Comparison of ENCODE assay signal across 21 mouse cellular contexts in genomic region chr7:34919054-34919453, GRCm38 (mm10). TPM values are rescaled to one million over a fixed set of nuclear protein-coding genes. Genes with fewer than 3 reads are reported as not detected.
A peak's percentile ranks its signal among the peaks of the same experiment; 100 is the strongest.
DNase-seq lines count a peak whose midpoint lies in the region; ATAC-seq and TF ChIP-seq lines count a peak whose summit lies in the region.
"Had no signal": no experiment of that assay in that cellular context is flagged by ENCODE, and none has a peak within 500 bp of the region (broad histone marks: within the 10 kb centered on the region; RNA-seq: fewer than 3 reads in every experiment).

No protein-coding gene starts in this region.

- H3K36me3 ChIP-seq in kidney, embryonic 14.5 days (ENCODE audit: control insufficient read depth, insufficient read depth, low read length): peaks cover 7% of the 10 kb centered on the region; the same call in 1 of the 2 replicates
- H3K36me3 ChIP-seq in limb, embryonic 11.5 days (ENCODE audit: control insufficient read depth, insufficient read depth, low read length): 0 out of 2 replicates have a peak, but pooled peaks cover 4% of the 10 kb centered on the region
- peaks cover 22% of the 10 kb centered on the region for H3K36me3 ChIP-seq in limb, embryonic 10.5 days
- no peaks in the 10 kb centered on the region for H3K36me3 ChIP-seq in intestine, embryonic 15.5 days
- H3K36me3 ChIP-seq in neural tube, embryonic 14.5 days (ENCODE audit: control insufficient read depth, insufficient read depth, low read length): no peaks in the 10 kb centered on the region
- no peaks in the 10 kb centered on the region for H3K36me3 ChIP-seq in thymus, adult 2 months (ENCODE audit: control insufficient read depth, insufficient read depth, low read length)

- H3K9ac ChIP-seq in kidney, embryonic 14.5 days (ENCODE audit: low read depth, low read length): no peak overlapping the region
- H3K9ac ChIP-seq in limb, embryonic 11.5 days (ENCODE audit: low read length): no peak overlapping the region
- H3K9ac ChIP-seq in intestine, embryonic 15.5 days: no peak overlapping the region
- no peak overlapping the region for H3K9ac ChIP-seq in neural tube, embryonic 14.5 days (replicated peaks; ENCODE audit: low read depth, low read length)
- H3K9ac ChIP-seq: forebrain, embryonic 13.5 days; liver, embryonic 12.5 days; liver, postnatal 0 days; midbrain, embryonic 12.5 days had no signal

- no peaks in the 10 kb centered on the region for H3K9me3 ChIP-seq in kidney, embryonic 14.5 days (ENCODE audit: control insufficient read depth, low read length)
- no peaks in the 10 kb centered on the region for H3K9me3 ChIP-seq in limb, embryonic 11.5 days (ENCODE audit: control insufficient read depth, low read length)
- no peaks in the 10 kb centered on the region for H3K9me3 ChIP-seq in limb, embryonic 10.5 days (replicated peaks)
- no peaks in the 10 kb centered on the region for H3K9me3 ChIP-seq in intestine, embryonic 15.5 days
- H3K9me3 ChIP-seq in neural tube, embryonic 14.5 days (ENCODE audit: control insufficient read depth, low read length): no peaks in the 10 kb centered on the region
- H3K9me3 ChIP-seq: forebrain, embryonic 13.5 days; liver, embryonic 12.5 days; midbrain, embryonic 12.5 days had no signal

- H3K27me3 ChIP-seq in kidney, embryonic 14.5 days (ENCODE audit: control insufficient read depth, insufficient read depth, low read length): no peaks in the 10 kb centered on the region
- no peaks in the 10 kb centered on the region for H3K27me3 ChIP-seq in limb, embryonic 11.5 days (ENCODE audit: control insufficient read depth, insufficient read depth, low read length)
- no peaks in the 10 kb centered on the region for H3K27me3 ChIP-seq in limb, embryonic 10.5 days (ENCODE audit: low read depth, poor library complexity, severe bottlenecking)
- H3K27me3 ChIP-seq in intestine, embryonic 15.5 days (replicated peaks): no peaks in the 10 kb centered on the region
- no peaks in the 10 kb centered on the region for H3K27me3 ChIP-seq in neural tube, embryonic 14.5 days (ENCODE audit: control insufficient read depth, insufficient read depth, low read length)
- no peaks in the 10 kb centered on the region for H3K27me3 ChIP-seq in thymus, adult 2 months (ENCODE audit: control insufficient read depth, insufficient read depth, low read length)
- H3K27me3 ChIP-seq: forebrain, embryonic 13.5 days; liver, embryonic 12.5 days; megakaryocyte, embryonic 14.5 days; midbrain, embryonic 12.5 days had no signal

- H3K4me3 ChIP-seq in kidney, embryonic 14.5 days (ENCODE audit: low read length): no peak overlapping the region
- H3K4me3 ChIP-seq in limb, embryonic 11.5 days (ENCODE audit: low read depth, low read length): no peak overlapping the region
- H3K4me3 ChIP-seq in limb, embryonic 10.5 days: no peak overlapping the region
- no peak overlapping the region for H3K4me3 ChIP-seq in intestine, embryonic 15.5 days (replicated peaks)
- no peak overlapping the region for H3K4me3 ChIP-seq in neural tube, embryonic 14.5 days (ENCODE audit: low read depth, low read length)
- H3K4me3 ChIP-seq in thymus, adult 2 months (ENCODE audit: control insufficient read depth, insufficient read depth, low read length): no peak overlapping the region
- H3K4me3 ChIP-seq: forebrain, embryonic 13.5 days; hindbrain, embryonic 10.5 days; liver, embryonic 12.5 days; midbrain, embryonic 12.5 days had no signal

- no peak overlapping the region for H3K4me2 ChIP-seq in kidney, embryonic 14.5 days (replicated peaks; ENCODE audit: low read depth, low read length)
- H3K4me2 ChIP-seq in limb, embryonic 11.5 days (ENCODE audit: low read depth, severe bottlenecking): no peak overlapping the region
- no peak overlapping the region for H3K4me2 ChIP-seq in intestine, embryonic 15.5 days (replicated peaks)
- no peak overlapping the region for H3K4me2 ChIP-seq in neural tube, embryonic 14.5 days (ENCODE audit: low read depth, low read length)
- H3K4me2 ChIP-seq: forebrain, embryonic 13.5 days; liver, embryonic 12.5 days; midbrain, embryonic 12.5 days had no signal

- DNase-seq in kidney, adult 9 months: no peak
- DNase-seq in limb, embryonic 11.5 days (ENCODE audit: low spot score): no peak
- no peak for DNase-seq in limb, embryonic 10.5 days (ENCODE audit: low spot score)
- no peak for DNase-seq in urinary bladder, postnatal 10 days (ENCODE audit: low spot score)
- no peak for DNase-seq in thymus, adult 2 months
- DNase-seq: cerebellum, adult 11 months; cerebellum, adult 9-10 months; cerebellum, postnatal 36 days; layer of hippocampus, postnatal 36 days; right cerebral cortex, postnatal 4 days had no signal

- no peak for TF ChIP-seq CTCF in thymus, adult 2 months (IDR thresholded peaks at IDR 0.05; ENCODE audit: borderline replicate concordance, control insufficient read depth, extremely low read depth, insufficient read depth, low read length, poor library complexity)

- TF ChIP-seq POLR2A in thymus, adult 2 months (IDR thresholded peaks at IDR 0.05; ENCODE audit: control insufficient read depth, extremely low read depth, insufficient read depth, low read length, poor library complexity): no peak

- peak; percentile 79 for ATAC-seq in kidney, embryonic 14.5 days (ENCODE audit: low FRiP score, low TSS enrichment)
- ATAC-seq in limb, embryonic 11.5 days (ENCODE audit: insufficient number of reproducible peaks, low FRiP score, low TSS enrichment, low read depth): peak; percentile 27; the same call in 1 of the 2 replicates
- ATAC-seq in intestine, embryonic 15.5 days: 0 out of 2 replicates have a peak, but pooled peaks have one; percentile 15
- ATAC-seq in neural tube, embryonic 14.5 days (ENCODE audit: low read depth): peak; percentile 50; the same call in 1 of the 2 replicates
- ATAC-seq: forebrain, embryonic 13.5 days; hindbrain, postnatal 0 days had no signal

- H3K27ac ChIP-seq in kidney, embryonic 14.5 days (ENCODE audit: low read depth, low read length): peak overlapping the region; percentile 83
- no peak overlapping the region for H3K27ac ChIP-seq in limb, embryonic 11.5 days (replicated peaks; ENCODE audit: low read depth, low read length)
- no peak overlapping the region for H3K27ac ChIP-seq in limb, embryonic 10.5 days
- H3K27ac ChIP-seq in intestine, embryonic 15.5 days: no peak overlapping the region
- H3K27ac ChIP-seq in neural tube, embryonic 14.5 days (ENCODE audit: low read depth, low read length): no peak overlapping the region
- H3K27ac ChIP-seq in thymus, adult 2 months (ENCODE audit: control insufficient read depth, insufficient read depth, low read length): no peak overlapping the region
- H3K27ac ChIP-seq: forebrain, embryonic 13.5 days; hindbrain, postnatal 0 days; liver, embryonic 12.5 days; midbrain, embryonic 12.5 days; stomach, postnatal 0 days had no signal

- H3K4me1 ChIP-seq in kidney, embryonic 14.5 days (ENCODE audit: control insufficient read depth, insufficient read depth, low read length): peaks cover 14% of the 10 kb centered on the region
- no peaks in the 10 kb centered on the region for H3K4me1 ChIP-seq in limb, embryonic 11.5 days (ENCODE audit: control insufficient read depth, insufficient read depth, low read length)
- H3K4me1 ChIP-seq in limb, embryonic 10.5 days: peaks cover 10% of the 10 kb centered on the region; the same call in 1 of the 2 replicates
- peaks cover 3% of the 10 kb centered on the region; the same call in 1 of the 2 replicates for H3K4me1 ChIP-seq in intestine, embryonic 15.5 days (replicated peaks)
- peaks cover 3% of the 10 kb centered on the region; the same call in 1 of the 2 replicates for H3K4me1 ChIP-seq in neural tube, embryonic 14.5 days (ENCODE audit: control insufficient read depth, insufficient read depth, low read length)
- H3K4me1 ChIP-seq in thymus, adult 2 months (replicated peaks; ENCODE audit: control insufficient read depth, insufficient read depth, low read length): peaks cover 12% of the 10 kb centered on the region
- H3K4me1 ChIP-seq: forebrain, embryonic 13.5 days had no signal

- 30% methylated on average over 5 of the region's 5 CpGs for WGBS in kidney, embryonic 14.5 days
- 58% methylated on average over 5 of the region's 5 CpGs for WGBS in limb, embryonic 11.5 days
- 66% methylated on average over 5 of the region's 5 CpGs for WGBS in limb, embryonic 10.5 days
- WGBS in intestine, embryonic 15.5 days: 53% methylated on average over 5 of the region's 5 CpGs
- 50% methylated on average over 5 of the region's 5 CpGs for WGBS in neural tube, embryonic 14.5 days
- 69% methylated on average over 5 of the region's 5 CpGs for WGBS in thymus, adult 2 months

RNA-seq across cellular contexts. Expression of gene Pepd, which starts 6.9 kb away (rescaled TPM):
- polyA plus RNA-seq in kidney, embryonic 14.5 days (2014; fragmentation: Nextera tagmentation; extraction: Ambion mirVana): 109 and 122 TPM in 2 replicates
- 68.6 and 72.5 TPM in 2 replicates for polyA plus RNA-seq in limb, embryonic 11.5 days (2014; fragmentation: Nextera tagmentation; extraction: Ambion mirVana)
- polyA plus RNA-seq in limb, embryonic 10.5 days (2016; fragmentation: Nextera tagmentation; extraction: Ambion mirVana): 75.2 and 75.8 TPM in 2 replicates
- polyA plus RNA-seq in intestine, embryonic 15.5 days (2015; fragmentation: Nextera tagmentation; extraction: Ambion mirVana): 91.4 and 95.6 TPM in 2 replicates
- 67.9 and 69.8 TPM in 2 replicates for polyA plus RNA-seq in neural tube, embryonic 14.5 days (2014; fragmentation: Nextera tagmentation; extraction: Ambion mirVana)
- polyA plus RNA-seq in thymus, adult 2 months (2012; rRNA removed): 77.0 and 87.6 TPM in 2 replicates

Comparison
In these comparisons a context has a peak if more than half of its experiments do, and no peak if none do; other contexts are left out.
1. ATAC-seq: peak in every context shown above with its lines; median percentile 79 in kidney, embryonic 14.5 days; 50 in neural tube, embryonic 14.5 days; 27 in limb, embryonic 11.5 days; 15 in intestine, embryonic 15.5 days.